In the genomic region with DNA sequence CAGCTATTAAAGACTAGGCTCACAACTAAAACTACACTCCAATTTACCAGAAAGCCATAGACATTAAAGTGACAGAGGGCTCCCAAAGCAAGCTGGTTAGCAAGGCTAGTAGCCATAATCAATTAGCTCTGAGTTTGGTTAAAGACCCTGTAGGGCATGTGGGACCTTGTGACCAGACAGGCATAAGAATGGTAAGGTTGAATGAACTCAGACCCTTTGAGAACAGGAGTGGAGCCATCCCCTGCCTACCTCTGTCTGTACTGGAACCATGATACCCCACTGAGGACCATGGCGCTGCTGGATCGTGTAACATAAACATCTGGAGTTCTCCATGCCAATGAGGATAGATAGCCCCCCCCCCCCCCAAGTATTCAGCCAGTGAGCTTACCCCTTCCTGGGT, we compare ENCODE assay signal across 12 mouse cellular contexts. TPM values are rescaled to one million over a fixed set of nuclear protein-coding genes. Genes with fewer than 3 reads are reported as not detected.
A peak's percentile ranks its signal among the peaks of the same experiment; 100 is the strongest.
DNase-seq lines count a peak whose midpoint lies in the region; ATAC-seq and TF ChIP-seq lines count a peak whose summit lies in the region.
"Had no signal": no experiment of that assay in that cellular context is flagged by ENCODE, and none has a peak within 500 bp of the region (broad histone marks: within the 10 kb centered on the region; RNA-seq: fewer than 3 reads in every experiment).

No protein-coding gene starts in this region.

- no peak for ATAC-seq in heart, embryonic 11.5 days (replicated peaks; ENCODE audit: insufficient number of reproducible peaks, low FRiP score, low TSS enrichment)
- ATAC-seq in embryonic facial prominence, embryonic 12.5 days (ENCODE audit: insufficient number of reproducible peaks, insufficient read depth, low FRiP score, low TSS enrichment): no peak
- no peak for ATAC-seq in intestine, postnatal 0 days
- ATAC-seq in megakaryocyte, adult 5-6 weeks (ENCODE audit: poor library complexity, severe bottlenecking): no peak

- H3K27me3 ChIP-seq in heart, embryonic 11.5 days (ENCODE audit: control insufficient read depth, insufficient read depth, low read length): no peaks in the 10 kb centered on the region
- no peaks in the 10 kb centered on the region for H3K27me3 ChIP-seq in embryonic facial prominence, embryonic 12.5 days
- H3K27me3 ChIP-seq in intestine, postnatal 0 days (replicated peaks; ENCODE audit: control insufficient read depth, insufficient read depth, low read length): no peaks in the 10 kb centered on the region
- H3K27me3 ChIP-seq in thymus, adult 2 months (ENCODE audit: control insufficient read depth, insufficient read depth, low read length): no peaks in the 10 kb centered on the region

- H3K9me3 ChIP-seq in heart, embryonic 11.5 days (replicated peaks; ENCODE audit: control insufficient read depth, low read length): no peaks in the 10 kb centered on the region
- H3K9me3 ChIP-seq in embryonic facial prominence, embryonic 12.5 days: no peaks in the 10 kb centered on the region
- H3K9me3 ChIP-seq in intestine, postnatal 0 days (ENCODE audit: control insufficient read depth): no peaks in the 10 kb centered on the region

- 17% methylated on average over 2 of the region's 2 CpGs for WGBS in heart, embryonic 11.5 days (ENCODE audit: insufficient replicate concordance)
- 35% methylated on average over 2 of the region's 2 CpGs for WGBS in embryonic facial prominence, embryonic 12.5 days
- WGBS in intestine, postnatal 0 days: 57% methylated on average over 2 of the region's 2 CpGs
- WGBS in thymus, adult 2 months: 80% methylated on average over 2 of the region's 2 CpGs

- TF ChIP-seq POLR2A in thymus, adult 2 months (IDR thresholded peaks at IDR 0.05; ENCODE audit: control insufficient read depth, extremely low read depth, insufficient read depth, low read length, poor library complexity): no peak

- no peak overlapping the region for H3K27ac ChIP-seq in heart, embryonic 11.5 days (ENCODE audit: low read depth, low read length)
- H3K27ac ChIP-seq in embryonic facial prominence, embryonic 12.5 days: no peak overlapping the region
- H3K27ac ChIP-seq in intestine, postnatal 0 days (ENCODE audit: low read depth, low read length): no peak overlapping the region
- no peak overlapping the region for H3K27ac ChIP-seq in thymus, adult 2 months (ENCODE audit: control insufficient read depth, insufficient read depth, low read length)
- H3K27ac ChIP-seq: layer of hippocampus, adult 2 months; macrophage had no signal

- no peak overlapping the region; the same call in 1 of the 2 replicates for H3K9ac ChIP-seq in heart, embryonic 11.5 days (ENCODE audit: low read depth, low read length)
- H3K9ac ChIP-seq in embryonic facial prominence, embryonic 12.5 days: no peak overlapping the region
- H3K9ac ChIP-seq in intestine, postnatal 0 days (ENCODE audit: low read depth, low read length): no peak overlapping the region

- DNase-seq in heart, adult 18-20 months: no peak
- DNase-seq in neural tube, embryonic 10.5 days (ENCODE audit: extremely low spot score, low spot score): peak; percentile 16
- no peak for DNase-seq in gastrocnemius, postnatal 14 days
- no peak for DNase-seq in thymus, adult 2 months
- DNase-seq: B cell, adult 2 months; cerebellum, postnatal 36 days had no signal

- H3K36me3 ChIP-seq in heart, embryonic 11.5 days (ENCODE audit: control insufficient read depth, insufficient read depth, low read length): no peaks in the 10 kb centered on the region
- no peaks in the 10 kb centered on the region for H3K36me3 ChIP-seq in embryonic facial prominence, embryonic 12.5 days
- H3K36me3 ChIP-seq in intestine, postnatal 0 days (ENCODE audit: control insufficient read depth, insufficient read depth): no peaks in the 10 kb centered on the region
- H3K36me3 ChIP-seq in thymus, adult 2 months (ENCODE audit: control insufficient read depth, insufficient read depth, low read length): no peaks in the 10 kb centered on the region

- TF ChIP-seq CTCF in intestine, postnatal 0 days (IDR thresholded peaks at IDR 0.05; ENCODE audit: low read depth): no peak
- no peak for TF ChIP-seq CTCF in thymus, adult 2 months (IDR thresholded peaks at IDR 0.05; ENCODE audit: borderline replicate concordance, control insufficient read depth, extremely low read depth, insufficient read depth, low read length, poor library complexity)

- H3K4me3 ChIP-seq in heart, embryonic 11.5 days (ENCODE audit: low read depth, low read length): peak overlapping the region; percentile 37; the same call in 1 of the 2 replicates
- no peak overlapping the region for H3K4me3 ChIP-seq in embryonic facial prominence, embryonic 12.5 days
- 0 out of 2 replicates have a peak overlapping the region, but pooled peaks have one; percentile 37 for H3K4me3 ChIP-seq in intestine, postnatal 0 days (ENCODE audit: low read depth, low read length)
- no peak overlapping the region for H3K4me3 ChIP-seq in thymus, adult 2 months (ENCODE audit: control insufficient read depth, insufficient read depth, low read length)

- peak overlapping the region; percentile 78 for H3K4me2 ChIP-seq in heart, embryonic 11.5 days
- H3K4me2 ChIP-seq in embryonic facial prominence, embryonic 12.5 days (replicated peaks): peak overlapping the region; percentile 60
- H3K4me2 ChIP-seq in intestine, postnatal 0 days (replicated peaks; ENCODE audit: low read depth): no peak overlapping the region; the same call in 1 of the 2 replicates

- peaks cover 5% of the 10 kb centered on the region; the same call in 1 of the 2 replicates for H3K4me1 ChIP-seq in heart, embryonic 11.5 days (ENCODE audit: control insufficient read depth, insufficient read depth, low read length)
- H3K4me1 ChIP-seq in embryonic facial prominence, embryonic 12.5 days: no peaks in the 10 kb centered on the region
- no peaks in the 10 kb centered on the region for H3K4me1 ChIP-seq in intestine, postnatal 0 days (replicated peaks; ENCODE audit: control insufficient read depth, insufficient read depth, low read length)
- peaks cover 10% of the 10 kb centered on the region for H3K4me1 ChIP-seq in thymus, adult 2 months (replicated peaks; ENCODE audit: control insufficient read depth, insufficient read depth, low read length)

- intact Hi-C loops in gastrocnemius, postnatal 14 days (cut with DNase I; ENCODE audit: low total_unique reads): no loop called here

RNA-seq across cellular contexts. Expression of gene 1700029F12Rik, which starts 27.4 kb away (rescaled TPM):
- polyA plus RNA-seq in heart, embryonic 11.5 days (2014; fragmentation: Nextera tagmentation; extraction: Ambion mirVana): not detected in 2 replicates
- not detected for total RNA-seq in heart, adult 18-20 months (2021)
- not detected in 2 replicates for polyA plus RNA-seq in embryonic facial prominence, embryonic 12.5 days (2016; fragmentation: Nextera tagmentation; extraction: Ambion mirVana)
- not detected in 2 replicates for polyA plus RNA-seq in intestine, postnatal 0 days (2015; fragmentation: Nextera tagmentation; extraction: Ambion mirVana)
- not detected for total RNA-seq in gastrocnemius, postnatal 14 days (2021)
- 1.1 and 4.1 TPM in 2 replicates for polyA plus RNA-seq in thymus, adult 2 months (2012; rRNA removed)
- total RNA-seq in megakaryocyte, adult 5-6 weeks (2015): not detected in 2 replicates
- total RNA-seq in megakaryocyte, adult 5-6 weeks (2017): not detected in 2 replicates
- total RNA-seq: layer of hippocampus, adult 2 months had no signal
- polyA plus RNA-seq: macrophage had no signal

Comparison
In these comparisons a context has a peak if more than half of its experiments do, and no peak if none do; other contexts are left out.
1. H3K4me3 ChIP-seq: peak in heart, embryonic 11.5 days (single experiment) and intestine, postnatal 0 days (single experiment); none in embryonic facial prominence, embryonic 12.5 days (single experiment) and thymus, adult 2 months (single experiment).